8 mouse cellular contexts compared by ENCODE assay signal in genomic region chr14:114948341-114949155, GRCm38 (mm10).
A peak's percentile ranks its signal among the peaks of the same experiment; 100 is the strongest.
DNase-seq lines count a peak whose midpoint lies in the region; ATAC-seq and TF ChIP-seq lines count a peak whose summit lies in the region.

No protein-coding gene starts in this region.

- DNase-seq in left cerebral cortex, adult 2 months (ENCODE audit: extremely low spot score in 1 of 2, low spot score in 2 of 2): no peak
- DNase-seq in left cerebral cortex, postnatal 36 days (ENCODE audit: low spot score in 2 of 2): no peak
- DNase-seq in forebrain, embryonic 14.5 days (ENCODE audit: low spot score): no peak
- DNase-seq in induced T-regulatory cell, adult 2 months (ENCODE audit: low read depth): peak; percentile 32
- peak; percentile 22 to 24 for DNase-seq in lung, postnatal 4 days
- DNase-seq in cerebellum, postnatal 14 days: no peak
- no peak for DNase-seq in gastrocnemius, adult 8-10 months (ENCODE audit: low spot score in 2 of 2)

- H3K27me3 ChIP-seq in forebrain, embryonic 14.5 days (replicated peaks; ENCODE audit: control insufficient read depth, insufficient read depth, low read length): no peaks in the 10 kb centered on the region
- no peaks in the 10 kb centered on the region for H3K27me3 ChIP-seq in stomach, embryonic 14.5 days (ENCODE audit: control insufficient read depth, insufficient read depth, low read length)

- H3K9ac ChIP-seq in forebrain, embryonic 14.5 days (ENCODE audit: low read length): no peak overlapping the region
- H3K9ac ChIP-seq in stomach, embryonic 14.5 days (replicated peaks; ENCODE audit: low read depth, low read length): no peak overlapping the region

- TF ChIP-seq CTCF in left cerebral cortex, adult 2 months (IDR thresholded peaks at IDR 0.05): no peak

- intact Hi-C loops in left cerebral cortex, adult 2 months (cut with DNase I): no loop called here
- intact Hi-C loops in left cerebral cortex, postnatal 36 days (cut with DNase I): no loop called here

- peak overlapping the region; percentile 37 for H3K4me2 ChIP-seq in forebrain, embryonic 14.5 days (ENCODE audit: low read length)
- peak overlapping the region; percentile 26 for H3K4me2 ChIP-seq in stomach, embryonic 14.5 days (replicated peaks; ENCODE audit: low read depth, low read length)

- H3K36me3 ChIP-seq in forebrain, embryonic 14.5 days (ENCODE audit: control insufficient read depth, insufficient read depth, low read length): no peaks in the 10 kb centered on the region
- H3K36me3 ChIP-seq in stomach, embryonic 14.5 days (ENCODE audit: control insufficient read depth, insufficient read depth, low read length): no peaks in the 10 kb centered on the region

- no peaks in the 10 kb centered on the region for H3K9me3 ChIP-seq in forebrain, embryonic 14.5 days (replicated peaks; ENCODE audit: control insufficient read depth, low read length)
- H3K9me3 ChIP-seq in stomach, embryonic 14.5 days (ENCODE audit: control insufficient read depth, low read depth, low read length): no peaks in the 10 kb centered on the region

- peaks cover 5% of the 10 kb centered on the region for H3K4me1 ChIP-seq in forebrain, embryonic 14.5 days (ENCODE audit: control insufficient read depth, insufficient read depth, low read length)
- H3K4me1 ChIP-seq in stomach, embryonic 14.5 days (ENCODE audit: control insufficient read depth, insufficient read depth, low read length): no peaks in the 10 kb centered on the region

- 58% methylated on average over 21 of the region's 21 CpGs for WGBS in forebrain, embryonic 14.5 days
- 49% methylated on average over 21 of the region's 21 CpGs for WGBS in stomach, embryonic 14.5 days

- peak overlapping the region; percentile 25 for H3K4me3 ChIP-seq in left cerebral cortex, adult 2 months
- H3K4me3 ChIP-seq in forebrain, embryonic 14.5 days (ENCODE audit: low read depth, low read length): no peak overlapping the region; the same call in 1 of the 2 replicates
- H3K4me3 ChIP-seq in stomach, embryonic 14.5 days (ENCODE audit: low read depth, low read length): no peak overlapping the region; the same call in 1 of the 2 replicates

- ATAC-seq in forebrain, embryonic 14.5 days: 0 out of 2 replicates have a peak, but pooled peaks have one; percentile 18
- ATAC-seq in stomach, embryonic 14.5 days (ENCODE audit: insufficient number of reproducible peaks, insufficient read depth, low FRiP score, low read depth): no peak

- H3K27ac ChIP-seq in left cerebral cortex, adult 2 months: no peak overlapping the region; the same call in 1 of the 2 replicates
- no peak overlapping the region for H3K27ac ChIP-seq in forebrain, embryonic 14.5 days (ENCODE audit: low read depth, low read length)
- peak overlapping the region; percentile 4; the same call in 1 of the 2 replicates for H3K27ac ChIP-seq in stomach, embryonic 14.5 days (ENCODE audit: low read length)

Comparison
In these comparisons a context has a peak if more than half of its experiments do, and no peak if none do; other contexts are left out.
1. DNase-seq: peak in induced T-regulatory cell, adult 2 months (single experiment) and lung, postnatal 4 days (2 of 2); none in left cerebral cortex, adult 2 months (0 of 2), left cerebral cortex, postnatal 36 days (0 of 2), forebrain, embryonic 14.5 days (single experiment), cerebellum, postnatal 14 days (0 of 2) and gastrocnemius, adult 8-10 months (0 of 2).